Mouse (Mus musculus) liver, embryonic 14 days (tissue): ENCODE results near the gene Spint4. TPM values are rescaled to one million over a fixed set of nuclear protein-coding genes. Genes with fewer than 3 reads are reported as not detected.

Experiments used
- polyA plus RNA-seq: library from polyadenylated mRNA; depleted of rRNA; stranded (reverse); fragments of >200 nt; gene quantifications from 2 replicates; pipeline ENCODE4 v1.2.3, GENCODE M21; 2012; rRNA removed

Gene Spint4
- not detected in 2 replicates for polyA plus RNA-seq

DNA sequence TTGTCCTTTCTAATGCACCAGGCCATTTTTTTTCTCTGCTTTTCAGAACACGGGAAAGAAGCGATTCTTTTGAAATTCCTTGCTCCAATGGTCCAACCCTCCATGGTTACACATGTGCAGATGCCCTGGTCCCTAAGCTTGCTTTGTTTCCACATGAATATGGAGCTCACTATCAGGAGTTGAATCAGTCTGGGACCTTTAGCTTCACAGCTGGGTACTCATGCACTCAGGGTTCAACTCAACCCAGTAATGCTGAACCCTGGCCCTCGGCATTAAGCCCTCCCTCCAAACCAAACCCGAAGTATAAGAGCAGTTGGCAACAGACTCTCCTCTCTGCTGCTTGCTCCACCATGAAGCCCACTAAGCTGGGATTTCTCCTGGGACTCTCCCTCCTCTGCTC, at the start of gene Spint4:
TSS of gene Spint4 (plus strand) at position 301 of the 400 bp plus-strand sequence.

DNA sequence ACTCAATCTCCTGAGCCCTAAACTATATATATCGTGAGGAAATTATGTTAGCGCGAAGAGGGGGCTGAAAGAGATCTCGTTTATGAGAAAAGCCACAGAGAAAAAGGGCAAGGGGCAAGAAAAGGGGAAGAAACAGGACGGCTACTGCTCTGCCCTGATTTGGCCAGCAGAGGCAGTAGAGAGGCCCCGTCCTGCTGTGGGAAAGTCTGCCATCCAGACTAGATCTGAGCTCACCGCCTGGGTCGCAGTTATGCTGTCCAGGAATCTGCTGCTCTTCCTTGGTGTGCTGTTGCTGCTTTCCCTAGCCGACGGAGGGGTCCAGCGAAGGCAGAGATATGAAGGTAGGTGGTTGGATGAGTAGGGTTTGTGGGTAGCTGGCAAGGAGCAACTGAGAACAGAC, 42.4 kb upstream of the Spint4 start, which contains the start of gene Wfdc10:
TSS of gene Wfdc10 (plus strand) at position 189 of the 400 bp plus-strand sequence.

GRCm38 (mm10) chr2:164656483-164656882, 41.8 kb upstream of the Spint4 start, which contains the start of gene Wfdc9:
Gene Wfdc9 (minus strand): TSS chr2:164656583.

DNA sequence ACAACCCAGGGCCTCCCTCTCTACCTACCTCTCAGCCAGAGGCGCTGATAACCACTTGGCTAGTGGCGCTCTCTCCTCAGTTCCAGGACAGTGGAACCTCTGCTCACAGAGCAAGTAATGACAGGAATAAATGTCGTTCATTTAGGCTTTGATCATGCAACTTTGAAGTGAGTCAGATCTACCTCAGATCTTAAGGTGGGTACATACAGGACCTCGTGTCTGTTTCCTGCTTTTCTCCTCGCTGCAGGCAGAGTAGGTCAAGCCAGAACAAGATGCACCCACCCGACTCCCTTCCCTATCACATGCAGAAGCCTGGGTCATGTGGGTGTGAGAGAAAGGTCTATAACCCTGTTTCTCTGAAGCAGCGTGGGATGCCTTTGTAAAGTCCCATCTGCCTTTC, 24.3 kb upstream of the Spint4 start, which contains the start of gene Wfdc11:
TSS of gene Wfdc11 (minus strand) at position 101 of the 400 bp plus-strand sequence.

DNA sequence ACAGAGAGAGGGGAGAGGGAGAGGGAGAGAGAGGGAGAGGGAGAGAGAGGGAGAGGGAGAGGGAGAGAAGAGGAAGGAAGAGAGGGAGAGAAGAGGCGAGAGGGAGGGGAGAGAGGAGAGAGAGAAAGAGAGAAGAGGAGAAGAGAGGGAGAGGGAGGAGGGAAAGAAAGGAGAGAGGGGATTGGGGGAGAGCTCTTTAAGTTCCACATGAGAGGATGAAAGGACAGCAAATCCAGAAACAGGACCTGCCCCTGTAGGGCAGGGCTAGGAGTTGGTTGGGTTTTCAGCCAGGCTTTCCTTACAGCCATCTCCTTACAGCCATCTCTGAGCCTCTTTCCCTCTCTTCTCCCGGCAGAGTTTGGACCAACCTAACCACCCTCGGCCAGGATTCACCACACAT, 13.5 kb upstream of the Spint4 start, which contains the start of gene Wfdc13:
TSS of gene Wfdc13 (plus strand) at position 301 of the 400 bp plus-strand sequence.

DNA sequence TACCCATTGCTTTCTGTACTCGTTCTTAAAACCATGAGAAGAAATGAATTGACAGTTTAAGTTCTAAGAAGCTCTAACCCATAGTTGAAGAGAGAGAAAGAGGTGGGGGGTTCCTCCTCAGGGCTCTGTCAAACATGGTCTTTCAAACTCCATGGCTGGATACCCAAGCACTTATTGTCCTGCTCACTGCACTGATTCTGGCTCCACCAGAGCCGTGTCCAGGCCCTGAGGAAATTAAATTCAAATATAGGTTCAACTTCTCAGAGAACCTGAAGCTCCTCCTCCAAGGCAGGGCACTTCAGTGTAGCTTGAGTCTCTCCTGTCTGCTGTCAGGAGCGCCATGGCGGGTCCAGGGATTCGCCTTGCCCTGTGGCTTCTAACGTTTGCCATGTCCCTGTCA, 16.7 kb downstream of the Spint4 start, which contains the start of gene Spint5:
TSS of gene Spint5 (plus strand) at position 301 of the 400 bp plus-strand sequence.

DNA sequence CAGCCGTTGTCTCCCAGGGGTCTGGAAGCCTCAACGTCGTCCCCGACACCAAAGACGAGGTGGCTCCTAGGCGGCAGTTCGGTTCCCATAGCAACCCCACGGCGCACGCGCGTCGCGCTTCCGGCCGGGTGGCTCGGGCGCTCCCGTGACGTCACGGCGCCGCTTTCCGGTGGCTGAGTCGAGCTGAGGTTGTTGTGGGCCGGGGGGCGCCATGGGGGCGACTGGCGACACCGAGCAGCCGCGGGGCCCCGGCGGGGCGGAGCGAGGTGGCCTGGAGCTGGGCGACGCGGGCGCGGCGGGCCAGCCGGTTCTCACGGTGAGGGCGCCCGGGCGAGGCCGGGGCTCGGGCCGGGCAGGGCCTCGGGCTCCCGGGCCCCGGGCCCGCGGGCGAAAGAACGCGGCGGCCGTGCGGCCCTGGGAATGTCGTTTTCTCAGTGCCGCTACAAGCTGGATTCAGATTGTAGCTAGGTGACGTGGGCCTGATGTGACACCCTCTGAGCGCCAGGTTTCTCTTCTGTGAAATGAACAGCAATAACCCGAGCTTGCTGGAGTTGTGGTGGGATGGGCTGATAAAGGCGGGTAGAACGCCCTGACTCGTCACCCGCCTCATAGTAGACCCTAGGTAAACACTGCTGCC, 47.7 kb downstream of the Spint4 start, which contains the start of the genes Wfdc3 and Dnttip1:
TSS of gene Wfdc3 (minus strand) at position 89 of the 637 bp plus-strand sequence.
TSS of gene Dnttip1 (plus strand) at position 141 of the 637 bp plus-strand sequence.

Other genes starting within 250 kb of the Spint4 start
- gene Sys1, start 241.5 kb upstream of the Spint4 start, polyA plus RNA-seq: 13.3 and 16.2 TPM in 2 replicates
- gene Gm20458, start 237.5 kb upstream of the Spint4 start, polyA plus RNA-seq: 0.15 and 0.50 TPM in 2 replicates
- gene Trp53tg5, start 224.8 kb upstream of the Spint4 start, polyA plus RNA-seq: not detected in 2 replicates
- 5.0 and 5.1 TPM in 2 replicates for gene Dbndd2, start 212.4 kb upstream of the Spint4 start, polyA plus RNA-seq
- 16.7 and 21.2 TPM in 2 replicates for gene Pigt, start 201.0 kb upstream of the Spint4 start, polyA plus RNA-seq
- 0.70 and 1.2 TPM in 2 replicates for gene Wfdc2, start 136.1 kb upstream of the Spint4 start, polyA plus RNA-seq
- gene Spint3, start 125.0 kb upstream of the Spint4 start, polyA plus RNA-seq: not detected in 2 replicates
- gene Wfdc6a, start 113.1 kb upstream of the Spint4 start, polyA plus RNA-seq: 0.07 TPM in 1 of 2 replicates, not detected in the other
- not detected in 2 replicates for gene Eppin, start 104.9 kb upstream of the Spint4 start, polyA plus RNA-seq
- not detected in 2 replicates for gene Wfdc6b, start 85.0 kb upstream of the Spint4 start, polyA plus RNA-seq
- not detected in 2 replicates for gene Wfdc8, start 84.9 kb upstream of the Spint4 start, polyA plus RNA-seq
- gene Wfdc16, start 59.7 kb upstream of the Spint4 start, polyA plus RNA-seq: not detected in 2 replicates
- gene Wfdc10, start 42.5 kb upstream of the Spint4 start, polyA plus RNA-seq: not detected in 2 replicates
- not detected in 2 replicates for gene Wfdc9, start 41.9 kb upstream of the Spint4 start, polyA plus RNA-seq
- not detected in 2 replicates for gene Wfdc11, start 24.4 kb upstream of the Spint4 start, polyA plus RNA-seq
- gene Wfdc13, start 13.4 kb upstream of the Spint4 start, polyA plus RNA-seq: not detected in 2 replicates
- not detected in 2 replicates for gene Spint5, start 16.8 kb downstream of the Spint4 start, polyA plus RNA-seq
- 1.6 and 1.7 TPM in 2 replicates for gene Wfdc3, start 47.4 kb downstream of the Spint4 start, polyA plus RNA-seq
- gene Dnttip1, start 47.5 kb downstream of the Spint4 start, polyA plus RNA-seq: 26.6 and 27.2 TPM in 2 replicates
- 386 and 491 TPM in 2 replicates for gene Ube2c, start 71.4 kb downstream of the Spint4 start, polyA plus RNA-seq
- 0.45 and 15.8 TPM in 2 replicates for gene Tnnc2, start 81.5 kb downstream of the Spint4 start, polyA plus RNA-seq
- gene Snx21, start 87.3 kb downstream of the Spint4 start, polyA plus RNA-seq: 2.3 and 2.4 TPM in 2 replicates
- gene Acot8, start 106.4 kb downstream of the Spint4 start, polyA plus RNA-seq: 19.0 and 20.4 TPM in 2 replicates
- 2.2 and 2.4 TPM in 2 replicates for gene Zswim3, start 106.6 kb downstream of the Spint4 start, polyA plus RNA-seq
- gene Zswim1, start 124.2 kb downstream of the Spint4 start, polyA plus RNA-seq: 1.8 and 2.2 TPM in 2 replicates
- 0.05 TPM in 1 of 2 replicates, not detected in the other for gene Spata25, start 130.0 kb downstream of the Spint4 start, polyA plus RNA-seq
- 58.4 and 71.2 TPM in 2 replicates for gene Ctsa, start 134.4 kb downstream of the Spint4 start, polyA plus RNA-seq
- 0.88 and 0.89 TPM in 2 replicates for gene Neurl2, start 135.0 kb downstream of the Spint4 start, polyA plus RNA-seq
- gene Pltp, start 159.2 kb downstream of the Spint4 start, polyA plus RNA-seq: 6.8 and 8.1 TPM in 2 replicates
- gene Pcif1, start 180.8 kb downstream of the Spint4 start, polyA plus RNA-seq: 17.5 and 19.0 TPM in 2 replicates
- 7.7 and 8.5 TPM in 2 replicates for gene Zfp335, start 213.3 kb downstream of the Spint4 start, polyA plus RNA-seq
- 0.85 and 0.92 TPM in 2 replicates for gene Mmp9, start 242.3 kb downstream of the Spint4 start, polyA plus RNA-seq